Mouse (Mus musculus) spleen, postnatal 10 days (tissue): ENCODE results near the gene Vsig8.

Experiments used
- DNase-seq, 2 experiments: peaks; one replicate each; pipeline ENCODE4 v3.0.0; 2021 to 2022; ENCODE audit warnings: low spot score in 2 of 2

The Vsig8 gene

GRCm38 (mm10) chr1:172590385-172590784, 34.6 kb downstream of the Vsig8 start, which contains the start of gene Slamf8:
TSS of gene Slamf8 (minus strand) at chr1:172590568.
- DNase-seq: peak in 1 of 2 experiments; percentile 30

- DNase-seq: no peak
Observed at GRCm38 (mm10) chr1:172593321-172593720, 37.6 kb downstream of the Vsig8 start.

GRCm38 (mm10) chr1:172593956-172594355, 38.2 kb downstream of the Vsig8 start:
- no peak for DNase-seq

GRCm38 (mm10) chr1:172594495-172594894, 38.8 kb downstream of the Vsig8 start:
- peak in 1 of 2 experiments; percentile 38 for DNase-seq

- no peak for DNase-seq
Observed at GRCm38 (mm10) chr1:172602326-172602725, 46.6 kb downstream of the Vsig8 start, which contains the start of gene Fcrl6. TSS of gene Fcrl6 (minus strand) at chr1:172602551.

GRCm38 (mm10) chr1:172611304-172611703, 55.6 kb downstream of the Vsig8 start:
- DNase-seq: no peak

- no peak for DNase-seq
Observed at GRCm38 (mm10) chr1:172612745-172613144, 57.0 kb downstream of the Vsig8 start.
